Mouse (Mus musculus) intestine, embryonic 14.5 days (tissue): ENCODE data around the gene Asic2. TPM values are rescaled to one million over a fixed set of nuclear protein-coding genes. Genes with fewer than 3 reads are reported as not detected.

ENCODE experiments used
- ATAC-seq: fragments of 200-750 bp; cut with Nextera tagmentation; replicated peaks from 2 replicates; pipeline ENCODE4 v1.8.0; 2017; ENCODE audit warnings: low read depth, moderate number of reproducible peaks, moderate TSS enrichment, moderate library complexity; ENCODE audit not compliant: low FRiP score, low TSS enrichment
- DNase-seq: peaks from one replicate; pipeline ENCODE4 v3.0.0-alpha.2; 2018; ENCODE audit warnings: low spot score
- H3K27ac ChIP-seq: fragments of 300-500 bp; sonication (generic); 2 replicates; pipeline ENCODE4 v1.5.1; 2014; ENCODE audit warnings: low read depth, mild to moderate bottlenecking, control low read depth
- H3K27me3 ChIP-seq: fragments of 300-500 bp; sonication (generic); replicated peaks from 2 replicates; pipeline ENCODE4 v1.6.1; 2014; ENCODE audit warnings: low read length, control low read depth; ENCODE audit not compliant: control insufficient read depth, insufficient read depth
- H3K36me3 ChIP-seq: fragments of 300-500 bp; sonication (generic); 2 replicates; pipeline ENCODE4 v1.6.1; 2014; ENCODE audit warnings: low read length, control low read depth; ENCODE audit not compliant: control insufficient read depth, insufficient read depth
- H3K4me1 ChIP-seq: fragments of 300-500 bp; sonication (generic); replicated peaks from 2 replicates; pipeline ENCODE4 v1.6.1; 2014; ENCODE audit warnings: low read length, control low read depth, mixed read lengths; ENCODE audit not compliant: control insufficient read depth, insufficient read depth
- H3K4me2 ChIP-seq: fragments of 300-500 bp; sonication (generic); 2 replicates; pipeline ENCODE4 v1.6.1; 2014; ENCODE audit warnings: low read length
- H3K4me3 ChIP-seq: fragments of 300-500 bp; sonication (generic); 2 replicates; pipeline ENCODE4 v1.5.1; 2014; ENCODE audit warnings: low read depth, low read length, control low read depth, mixed read lengths
- H3K9ac ChIP-seq: fragments of 300-500 bp; sonication (generic); 2 replicates; pipeline ENCODE4 v1.6.1; 2014; ENCODE audit warnings: mild to moderate bottlenecking, low read length
- H3K9me3 ChIP-seq: fragments of 300-500 bp; sonication (generic); 2 replicates; pipeline ENCODE4 v1.6.1; 2016; ENCODE audit warnings: low read length, control low read depth; ENCODE audit not compliant: control insufficient read depth
- WGBS: fragments of 180-500 bp; shearing (Covaris S2); extraction: QIAGEN DNeasy Blood & Tissue Kit; methylation state at CpG from one replicate; pipeline ENCODE4 v1.1.7; 2014; 5-methylcytosine and 5-hydroxymethylcytosine counted together
- polyA plus RNA-seq: library from polyadenylated mRNA; unstranded; fragments of >200 nt; fragmentation: Nextera tagmentation; extraction: Ambion mirVana; gene quantifications from 2 replicates; pipeline ENCODE4 v1.2.1, GENCODE M21; 2014

The Asic2 gene
- polyA plus RNA-seq, 1 experiment from 2014 or later = 0.22 TPM

DNA sequence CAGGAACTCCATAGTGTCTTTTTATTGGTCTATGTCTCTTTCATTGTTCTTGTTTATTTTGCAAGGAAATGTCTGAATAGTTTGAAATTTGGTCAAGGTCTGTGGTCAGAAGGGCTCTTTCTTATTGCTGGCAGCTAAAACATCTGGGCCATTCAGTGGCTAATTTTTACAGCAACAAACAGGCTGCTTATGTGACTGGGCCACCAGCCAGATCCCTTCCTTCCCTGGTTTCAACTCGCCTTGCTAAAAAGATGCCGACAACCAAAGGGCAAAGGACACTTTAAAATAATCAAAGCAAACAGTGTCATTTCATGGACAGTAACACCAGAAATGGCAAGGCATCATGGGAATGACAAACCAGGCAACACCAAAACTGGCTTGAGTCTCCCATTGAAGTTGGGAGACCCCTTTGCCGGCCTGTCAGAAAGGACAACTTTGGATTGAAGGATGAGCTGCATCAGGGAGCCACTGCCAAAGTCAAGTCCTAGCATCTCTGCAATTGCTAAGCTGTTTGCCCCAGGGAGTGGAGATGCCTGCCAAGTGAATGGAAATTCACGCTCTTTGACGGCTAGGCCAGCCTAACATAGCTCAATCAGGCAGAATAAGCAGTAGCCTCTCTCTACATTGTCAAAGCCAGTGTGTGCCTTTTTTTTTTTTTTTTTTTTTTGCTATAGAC is 123.1 kb downstream of the Asic2 start:
- Histone ChIP-seq H3K4me3 (no peak overlapping the region), H3K4me1 (no peaks in the 10 kb centered on the region), H3K36me3 (no peaks in the 10 kb centered on the region), H3K27me3 (no peaks in the 10 kb centered on the region), H3K4me2 (no peak overlapping the region), H3K27ac (no peak overlapping the region), H3K9me3 (no peaks in the 10 kb centered on the region), H3K9ac (no peak overlapping the region)
- WGBS = 75% methylated on average over 5 of the region's 5 CpGs
- ATAC-seq = no peak
- no peak for DNase-seq

GRCm38 (mm10) chr11:81841001-81841400 is 127.3 kb downstream of the Asic2 start:
- Histone ChIP-seq H3K9me3 (no peaks in the 10 kb centered on the region), H3K27ac (no peak overlapping the region), H3K4me1 (no peaks in the 10 kb centered on the region), H3K4me3 (no peak overlapping the region), H3K4me2 (no peak overlapping the region), H3K27me3 (no peaks in the 10 kb centered on the region), H3K36me3 (no peaks in the 10 kb centered on the region), H3K9ac (no peak overlapping the region)
- WGBS = 33% methylated on average over 2 of the region's 2 CpGs
- ATAC-seq (no peak), DNase-seq (no peak)

- Histone ChIP-seq H3K4me1 (no peaks in the 10 kb centered on the region), H3K27ac (no peak overlapping the region), H3K27me3 (no peaks in the 10 kb centered on the region), H3K4me3 (no peak overlapping the region), H3K9me3 (no peaks in the 10 kb centered on the region), H3K9ac (no peak overlapping the region), H3K36me3 (no peaks in the 10 kb centered on the region), H3K4me2 (no peak overlapping the region)
- no peak for DNase-seq
- ATAC-seq = no peak
- WGBS = 73% methylated on average over 4 of the region's 4 CpGs
Measured at GRCm38 (mm10) chr11:81838426-81838825, 129.8 kb downstream of the Asic2 start.

- H3K27me3 ChIP-seq = no peaks in the 10 kb centered on the region
- WGBS = 61% methylated on average over 1 of the region's 1 CpGs
- ATAC-seq = no peak
- no peaks in the 10 kb centered on the region for H3K4me1 ChIP-seq
- H3K4me3 ChIP-seq = no peak overlapping the region
- H3K36me3 ChIP-seq = no peaks in the 10 kb centered on the region
- H3K9ac ChIP-seq = no peak overlapping the region
- DNase-seq = no peak
- no peak overlapping the region for H3K27ac ChIP-seq
- H3K4me2 ChIP-seq = no peak overlapping the region
- H3K9me3 ChIP-seq = no peaks in the 10 kb centered on the region
Measured at GRCm38 (mm10) chr11:81832381-81832780, 135.9 kb downstream of the Asic2 start.

DNA sequence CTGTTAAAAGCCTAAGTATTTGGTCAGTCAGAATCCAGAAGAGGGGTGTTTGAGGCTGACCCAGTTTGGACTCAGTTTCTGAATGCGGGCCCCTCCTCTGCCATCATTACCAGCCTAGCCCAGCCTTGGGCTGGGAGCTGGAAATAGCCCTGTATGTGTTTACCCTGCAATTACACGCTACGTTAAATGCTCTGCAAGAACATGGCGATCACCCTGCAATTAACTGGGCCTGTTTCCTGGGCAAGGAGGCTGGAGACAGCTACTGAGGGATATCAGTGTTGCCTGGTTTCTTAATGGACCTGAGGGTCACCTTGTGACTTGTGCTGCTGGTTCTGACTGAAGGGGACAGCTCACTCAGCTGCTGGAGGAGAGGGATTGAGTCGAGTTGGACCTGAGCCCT is 151.7 kb downstream of the Asic2 start:
- no peaks in the 10 kb centered on the region for H3K4me1 ChIP-seq
- 51% methylated on average over 5 of the region's 5 CpGs for WGBS
- H3K9me3 ChIP-seq = no peaks in the 10 kb centered on the region
- no peak for ATAC-seq
- no peaks in the 10 kb centered on the region for H3K36me3 ChIP-seq
- H3K4me3 ChIP-seq = no peak overlapping the region
- no peak overlapping the region for H3K27ac ChIP-seq
- DNase-seq = no peak
- no peak overlapping the region for H3K9ac ChIP-seq
- no peaks in the 10 kb centered on the region for H3K27me3 ChIP-seq
- no peak overlapping the region for H3K4me2 ChIP-seq

DNA sequence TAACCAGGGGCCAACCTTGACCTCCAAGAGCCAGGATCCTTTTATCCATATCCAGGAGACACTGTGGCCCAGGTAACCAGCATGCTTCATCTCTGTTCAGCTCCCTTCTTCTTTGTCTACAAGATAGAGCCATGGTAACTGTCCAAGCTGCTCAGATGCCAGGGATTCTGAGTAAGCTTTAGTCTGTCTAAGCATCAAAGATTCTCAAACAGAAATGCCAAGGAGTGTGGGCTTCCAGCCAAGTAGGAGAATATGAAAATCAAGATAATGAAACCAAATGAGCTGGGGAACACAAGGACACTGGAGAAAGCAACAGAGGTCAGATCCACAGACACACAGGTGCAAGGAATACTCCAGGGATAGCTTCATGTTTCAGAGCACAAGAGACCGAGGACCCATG is 153.4 kb downstream of the Asic2 start:
- ATAC-seq (no peak), DNase-seq (no peak)
- WGBS = 83% methylated on average over 1 of the region's 1 CpGs
- Histone ChIP-seq H3K4me1 (no peaks in the 10 kb centered on the region), H3K36me3 (no peaks in the 10 kb centered on the region), H3K9ac (no peak overlapping the region), H3K9me3 (no peaks in the 10 kb centered on the region), H3K4me2 (no peak overlapping the region), H3K27me3 (no peaks in the 10 kb centered on the region), H3K27ac (no peak overlapping the region), H3K4me3 (no peak overlapping the region)

GRCm38 (mm10) chr11:81806905-81807659 is 161.2 kb downstream of the Asic2 start:
- Histone ChIP-seq H3K4me3 (no peak overlapping the region), H3K4me2 (no peak overlapping the region), H3K4me1 (no peaks in the 10 kb centered on the region), H3K9me3 (no peaks in the 10 kb centered on the region), H3K36me3 (no peaks in the 10 kb centered on the region), H3K27me3 (no peaks in the 10 kb centered on the region), H3K27ac (no peak overlapping the region), H3K9ac (no peak overlapping the region)
- no peak for ATAC-seq
- no peak for DNase-seq
- WGBS = 71% methylated on average over 11 of the region's 11 CpGs

DNA sequence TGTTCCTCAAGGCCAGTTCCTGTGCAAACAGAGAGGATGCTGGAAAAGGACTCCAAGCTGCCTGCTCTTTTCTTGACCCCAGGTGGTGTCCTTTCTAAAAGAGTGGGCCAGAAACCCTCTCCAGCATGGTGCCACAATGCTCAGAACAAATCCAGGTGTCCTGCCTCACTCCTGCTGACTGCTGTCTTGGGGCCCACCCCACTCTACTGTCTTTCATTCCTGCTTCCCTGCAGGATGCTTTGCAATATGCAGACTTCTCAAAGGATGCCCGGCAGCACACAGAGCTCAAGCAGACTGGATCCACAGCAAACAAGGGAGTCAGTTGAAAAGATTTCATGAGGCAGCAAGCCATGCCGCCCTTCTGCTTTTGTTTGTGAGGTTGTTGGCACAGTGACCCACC is 164.7 kb downstream of the Asic2 start:
- ATAC-seq = no peak
- H3K36me3 ChIP-seq = no peaks in the 10 kb centered on the region
- no peak overlapping the region for H3K27ac ChIP-seq
- 46% methylated on average over 2 of the region's 2 CpGs for WGBS
- no peak overlapping the region for H3K4me3 ChIP-seq
- no peak for DNase-seq
- no peak overlapping the region for H3K9ac ChIP-seq
- no peaks in the 10 kb centered on the region for H3K4me1 ChIP-seq
- no peak overlapping the region for H3K4me2 ChIP-seq
- no peaks in the 10 kb centered on the region for H3K27me3 ChIP-seq
- H3K9me3 ChIP-seq = no peaks in the 10 kb centered on the region

DNA sequence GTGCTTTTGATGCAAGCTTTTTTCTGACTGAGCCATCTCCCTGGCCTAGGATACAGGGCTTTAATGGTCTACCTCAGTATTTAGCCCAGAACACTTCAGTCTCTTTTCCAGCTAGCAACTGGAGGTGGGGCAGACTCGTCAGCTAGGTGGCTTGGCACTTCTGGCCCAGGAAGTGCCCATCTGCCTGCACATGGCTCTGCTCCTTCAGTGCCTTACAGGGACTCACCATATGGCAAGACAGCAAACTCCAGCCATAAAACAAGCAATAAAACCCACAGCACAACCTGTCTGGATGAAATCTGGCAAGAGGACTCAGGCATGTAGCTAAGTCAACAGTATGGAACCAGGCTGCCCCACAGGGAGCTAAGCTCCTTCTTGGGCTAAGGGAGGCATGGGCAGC is 165.6 kb downstream of the Asic2 start:
- DNase-seq = no peak
- Histone ChIP-seq H3K27ac (no peak overlapping the region), H3K36me3 (no peaks in the 10 kb centered on the region), H3K27me3 (no peaks in the 10 kb centered on the region), H3K4me1 (no peaks in the 10 kb centered on the region), H3K4me2 (no peak overlapping the region), H3K4me3 (no peak overlapping the region), H3K9me3 (no peaks in the 10 kb centered on the region), H3K9ac (no peak overlapping the region)
- ATAC-seq = no peak
- 21% methylated on average over 1 of the region's 1 CpGs for WGBS
